Mouse (Mus musculus): ENCODE measurements around the gene Nap1l5.

Nap1l5 gene

DNA sequence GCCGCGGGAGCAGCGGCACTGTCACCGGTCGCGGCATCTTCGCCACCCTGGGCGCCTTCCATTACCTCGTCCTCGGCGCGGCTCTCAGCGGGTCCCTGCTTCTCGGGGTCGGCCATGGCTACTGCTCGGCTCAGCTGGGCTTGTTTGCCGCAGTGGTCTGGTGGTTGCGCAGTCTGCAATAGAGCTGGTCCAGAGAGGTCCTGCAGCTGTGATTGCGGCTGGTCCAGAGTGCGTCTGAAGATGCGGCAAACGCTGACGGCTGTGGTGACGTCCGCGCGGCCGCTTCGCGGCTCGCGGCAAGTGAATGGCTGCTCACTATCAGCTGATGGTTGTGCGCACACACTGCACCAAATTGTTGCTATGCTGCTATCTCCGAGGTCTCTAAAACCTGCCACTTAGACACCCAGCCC is at the start of gene Nap1l5:
Nap1l5 (minus strand) TSS at position 225 of the 410 bp plus-strand sequence.
- no peak for DNase-seq

DNA sequence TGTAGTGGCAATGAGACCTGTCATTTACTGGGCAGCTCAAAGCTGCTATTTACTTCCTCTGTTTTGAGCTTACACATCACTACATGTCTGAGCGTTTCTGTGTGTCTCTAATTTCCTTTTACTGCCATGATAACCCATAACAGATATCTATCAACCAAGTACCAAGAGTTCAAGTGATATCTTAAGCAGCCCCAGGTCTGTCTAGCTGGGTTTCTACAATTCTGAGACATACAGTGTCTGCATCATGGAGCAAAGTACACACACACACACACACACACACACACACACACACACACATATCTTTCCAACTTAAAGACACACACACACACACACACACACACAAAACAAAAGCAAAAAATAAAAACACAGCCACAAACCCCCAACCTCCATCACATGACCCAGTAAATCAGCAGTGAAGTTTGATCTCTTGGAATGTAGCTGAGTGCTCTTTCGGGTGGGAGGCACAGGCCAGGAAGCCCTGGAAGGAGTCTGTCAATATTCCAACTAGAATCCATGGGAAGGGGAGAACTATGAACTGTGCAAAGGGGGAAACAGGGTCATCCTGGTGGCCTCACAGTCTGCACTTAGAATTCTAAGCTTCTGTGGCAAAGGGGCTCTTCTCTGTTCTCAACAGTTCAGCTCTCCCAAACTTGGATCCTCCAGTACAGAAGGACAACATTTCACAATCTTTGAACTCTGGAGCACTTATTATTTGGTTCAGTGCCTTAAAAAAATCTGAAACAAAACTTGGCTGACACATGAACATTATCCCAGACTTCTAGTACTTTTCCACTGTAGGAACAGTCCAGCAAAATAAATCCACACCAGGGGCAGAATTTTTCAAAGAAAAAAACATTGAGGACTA is 44.5 kb upstream of the Nap1l5 start:
- DNase-seq, result no peak

DNA sequence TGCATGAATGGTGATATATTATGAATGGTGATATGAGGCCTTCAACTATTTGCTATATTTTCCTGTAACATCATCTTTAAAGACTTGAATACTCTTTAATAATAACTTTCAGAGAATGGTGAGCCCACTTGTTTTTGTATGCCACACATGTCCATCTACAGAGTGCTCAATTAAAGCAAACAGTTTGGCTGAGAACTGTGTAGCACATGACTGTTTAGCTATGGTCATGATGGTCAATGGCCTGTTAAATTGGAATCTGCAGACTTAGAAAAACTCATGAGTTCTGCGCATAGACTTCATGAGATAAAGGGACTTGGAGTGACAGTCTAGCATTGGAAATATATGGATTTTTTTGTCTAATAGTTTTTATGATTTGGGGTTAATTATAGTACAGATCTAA is 43.5 kb upstream of the Nap1l5 start:
- no peak for DNase-seq

GRCm38 (mm10) chr6:58946840-58947239 is 40.0 kb upstream of the Nap1l5 start:
- no peak for DNase-seq

DNA sequence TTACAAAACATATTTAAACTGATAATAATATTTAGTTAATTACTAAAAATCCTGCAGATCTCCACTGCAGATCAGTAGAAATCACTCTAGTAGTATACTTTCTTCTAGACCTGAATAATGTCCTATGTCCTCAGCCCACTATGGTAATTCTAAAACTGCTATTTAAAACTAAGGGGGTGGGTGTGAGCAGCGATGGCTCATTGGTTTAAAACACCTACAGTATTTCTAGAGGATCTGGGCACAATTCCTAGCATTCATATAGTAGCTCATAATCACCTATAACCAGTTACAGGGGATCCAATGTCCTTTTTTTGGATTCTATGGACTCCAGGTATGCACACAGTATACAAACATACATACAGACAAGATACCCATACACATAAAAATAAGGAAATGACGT is 39.4 kb upstream of the Nap1l5 start:
- DNase-seq, result no peak

DNA sequence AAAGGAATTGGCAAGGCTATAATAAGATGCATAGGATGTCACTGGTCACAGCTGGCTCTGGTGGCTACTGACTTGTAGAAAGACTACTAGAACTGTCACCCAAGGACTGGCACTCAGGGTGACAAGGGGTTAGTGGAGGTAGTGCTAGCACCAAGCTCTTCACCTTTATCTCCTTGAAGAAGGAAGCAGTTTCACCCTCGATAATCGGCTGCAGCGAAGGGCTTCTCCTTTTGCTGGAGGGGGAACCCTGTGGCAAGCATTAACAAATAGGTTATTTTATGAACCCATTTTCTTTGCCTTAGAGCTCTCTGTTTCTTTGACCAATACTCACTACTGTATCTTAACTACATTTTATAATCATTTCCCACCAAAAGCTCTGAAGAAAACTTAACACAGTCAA is 37.1 kb upstream of the Nap1l5 start:
- DNase-seq, result no peak

DNA sequence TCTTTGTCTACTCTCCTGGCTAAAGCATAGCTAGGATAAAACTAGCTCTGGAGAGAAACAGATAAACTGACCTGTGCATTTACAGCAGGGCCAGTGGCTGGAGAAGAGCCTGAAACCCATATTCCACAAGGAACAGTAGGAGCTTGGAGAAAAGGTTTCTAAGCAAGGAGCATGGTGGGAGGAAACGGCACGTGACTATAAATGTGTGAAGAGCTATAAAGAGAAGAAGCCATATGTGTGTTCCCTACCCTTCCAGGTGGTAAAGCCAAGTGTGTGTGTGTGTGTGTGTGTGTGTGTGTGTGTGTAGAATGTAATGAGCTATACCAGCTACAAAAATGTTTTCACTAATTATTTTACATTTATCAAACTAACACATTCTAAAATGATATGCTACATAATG is 35.4 kb upstream of the Nap1l5 start:
- DNase-seq, result no peak

GRCm38 (mm10) chr6:58937726-58938125 is 30.9 kb upstream of the Nap1l5 start:
- no peak for DNase-seq

DNA sequence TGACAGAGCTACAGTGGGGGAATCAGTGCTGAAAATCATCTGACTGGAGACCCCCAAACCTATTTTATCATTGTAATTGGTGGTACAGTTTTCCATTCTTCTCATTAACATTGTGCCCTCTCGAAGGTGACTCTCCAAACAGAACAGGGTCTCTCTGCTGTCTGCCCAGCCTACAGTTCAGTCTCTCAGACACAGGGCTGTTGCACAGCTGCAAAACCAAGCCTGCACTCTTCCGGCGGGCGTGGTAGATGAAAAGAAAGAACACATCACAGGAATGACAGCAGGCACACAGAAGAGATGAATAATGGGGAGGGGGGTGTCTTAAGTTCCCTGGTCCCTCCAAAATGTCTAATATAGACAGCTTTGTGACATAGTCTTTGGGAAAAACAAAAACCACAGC is 27.3 kb upstream of the Nap1l5 start:
- DNase-seq, result peak in 1 of 2 experiments; percentile 15

GRCm38 (mm10) chr6:58933189-58933913 is 26.5 kb upstream of the Nap1l5 start:
- DNase-seq, result no peak

- no peak for DNase-seq
These were observed 25.8 kb upstream of the Nap1l5 start for GRCm38 (mm10) chr6:58932515-58933188.

DNA sequence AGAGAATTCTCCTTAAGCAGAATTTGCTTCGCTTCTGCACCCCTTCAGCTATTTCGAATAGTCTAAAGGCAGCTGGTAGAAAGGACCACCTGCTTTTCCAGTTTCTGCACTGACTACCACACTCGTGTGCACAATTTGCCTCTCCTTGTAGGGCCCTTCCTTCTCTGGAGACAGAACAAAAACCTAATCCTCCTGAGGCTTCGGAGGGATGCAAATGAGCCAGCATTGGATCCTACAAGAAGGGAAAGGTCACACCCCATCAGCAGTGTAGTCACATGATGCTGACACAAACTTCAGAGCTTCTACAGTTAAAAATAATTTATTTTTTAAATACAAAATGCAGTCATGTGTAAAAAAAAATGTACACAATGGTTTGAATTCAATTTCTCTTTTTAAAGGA is 24.3 kb upstream of the Nap1l5 start:
- no peak for DNase-seq

DNA sequence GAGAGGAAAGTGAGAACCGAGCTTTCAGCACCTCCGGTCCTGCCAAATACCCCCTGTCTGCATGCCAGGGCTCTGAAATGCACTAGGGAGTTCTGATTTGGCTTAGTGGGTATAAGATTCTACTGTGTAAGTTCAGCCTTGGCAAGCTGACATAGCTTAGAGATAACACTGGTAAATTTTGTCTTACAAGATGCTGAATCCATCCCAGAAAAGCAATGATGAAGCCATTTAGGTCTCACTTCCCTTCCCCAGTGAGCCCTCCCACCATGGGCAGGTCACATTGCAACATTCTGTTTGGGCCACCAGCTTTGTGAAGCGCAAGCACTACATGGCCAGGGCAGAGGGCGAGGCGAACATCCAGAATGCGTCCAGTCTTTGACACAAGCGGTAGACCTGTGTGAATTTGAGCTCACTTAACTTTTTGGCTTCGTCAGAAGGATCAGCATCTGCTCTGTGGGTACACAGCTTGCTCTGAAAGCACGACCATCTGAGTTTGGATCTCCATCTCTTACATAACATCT is 23.1 kb upstream of the Nap1l5 start:
- DNase-seq, result no peak

GRCm38 (mm10) chr6:58927881-58928280 is 21.0 kb upstream of the Nap1l5 start:
- DNase-seq, result no peak

DNA sequence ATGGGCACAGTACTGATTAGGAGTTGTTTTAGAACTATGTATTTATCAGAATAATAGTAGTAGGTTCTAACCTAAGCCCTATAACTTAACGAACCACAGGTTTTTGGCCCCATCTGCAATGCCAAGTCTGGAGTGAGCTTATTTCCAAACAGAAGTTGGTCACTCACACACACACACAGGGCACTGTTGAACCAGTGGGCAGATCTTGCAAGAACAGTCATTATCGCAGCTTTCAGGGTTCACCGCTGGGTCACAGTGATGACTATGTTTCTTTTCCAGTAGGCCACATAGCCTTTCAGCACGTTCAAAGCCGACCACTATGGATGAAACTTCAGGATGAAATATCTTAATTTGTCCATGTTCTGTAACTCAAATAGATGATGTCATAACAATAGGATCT is 15.6 kb upstream of the Nap1l5 start:
- no peak for DNase-seq

- no peak for DNase-seq
These were observed 14.7 kb upstream of the Nap1l5 start for GRCm38 (mm10) chr6:58921623-58922022.

DNA sequence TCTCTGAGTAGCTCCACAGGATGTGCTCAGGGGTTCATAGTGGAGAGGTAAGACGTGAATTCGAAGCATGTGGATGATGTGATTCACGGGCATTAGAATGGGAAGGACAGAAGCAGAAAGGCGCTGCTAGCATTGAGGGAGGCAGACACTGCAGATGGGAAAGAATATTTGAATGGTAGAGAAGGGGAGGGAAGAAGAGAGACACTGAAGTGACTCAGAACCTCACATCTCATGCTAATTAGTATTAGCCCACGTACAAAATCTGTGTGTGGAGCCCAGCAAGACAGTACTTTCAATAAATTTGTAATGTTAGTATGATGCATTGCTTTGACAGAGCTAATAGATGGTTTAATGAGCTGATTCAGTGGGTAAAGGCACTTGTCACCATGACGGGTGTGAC is 13.9 kb upstream of the Nap1l5 start:
- no peak for DNase-seq

- DNase-seq, result no peak
These were observed 9.6 kb upstream of the Nap1l5 start for GRCm38 (mm10) chr6:58916498-58916897.

GRCm38 (mm10) chr6:58913971-58914370 is 7.1 kb upstream of the Nap1l5 start:
- DNase-seq, result no peak

- no peak for DNase-seq
These were observed 6.7 kb upstream of the Nap1l5 start for GRCm38 (mm10) chr6:58913551-58913950.

- DNase-seq, result no peak
These were observed 6.0 kb upstream of the Nap1l5 start for GRCm38 (mm10) chr6:58912842-58913241.

DNA sequence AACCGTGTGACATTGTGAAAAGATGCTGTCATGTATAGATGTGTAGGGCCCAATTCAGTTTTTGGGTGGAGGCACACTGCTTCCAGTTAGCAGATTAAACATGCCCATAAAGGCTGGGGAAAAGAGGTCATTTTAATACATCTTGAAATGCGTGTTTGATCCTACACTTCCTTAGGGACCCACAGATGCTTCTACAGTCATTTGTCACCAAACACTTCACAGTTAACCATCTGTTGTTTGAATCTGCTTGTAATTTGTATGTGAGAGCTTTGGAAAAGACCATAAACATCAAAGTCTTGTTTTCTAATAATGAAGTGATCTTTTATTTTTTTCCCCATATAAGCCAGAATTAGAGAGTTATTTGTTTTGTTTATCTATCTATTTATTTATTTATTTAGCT is 915 bp upstream of the Nap1l5 start:
- no peak for DNase-seq

- DNase-seq, result no peak
These were observed 460 bp upstream of the Nap1l5 start for GRCm38 (mm10) chr6:58907336-58907735.
